Mouse (Mus musculus) heart, adult 2 months (tissue): Measurements from ENCODE around the gene Zfp386.
"Not testable (repeated sequence)": the region's sequence is repeated elsewhere in the genome, so short reads cannot be mapped to it uniquely, and the experiment has no call there.

Source experiments
- CTCF ChIP-seq: fragments of 200-600 bp; IDR thresholded peaks from 2 replicates; pipeline ENCODE4 v1.8.1; 2022; ENCODE audit warnings: antibody characterized with exemption, mild to moderate bottlenecking, moderate library complexity
- EP300 ChIP-seq: fragments of 200-500 bp; IDR thresholded peaks from 2 replicates; pipeline ENCODE4 v1.6.1; 2011; ENCODE audit warnings: low read depth, low read length, control low read depth; ENCODE audit not compliant: insufficient read depth

DNA sequence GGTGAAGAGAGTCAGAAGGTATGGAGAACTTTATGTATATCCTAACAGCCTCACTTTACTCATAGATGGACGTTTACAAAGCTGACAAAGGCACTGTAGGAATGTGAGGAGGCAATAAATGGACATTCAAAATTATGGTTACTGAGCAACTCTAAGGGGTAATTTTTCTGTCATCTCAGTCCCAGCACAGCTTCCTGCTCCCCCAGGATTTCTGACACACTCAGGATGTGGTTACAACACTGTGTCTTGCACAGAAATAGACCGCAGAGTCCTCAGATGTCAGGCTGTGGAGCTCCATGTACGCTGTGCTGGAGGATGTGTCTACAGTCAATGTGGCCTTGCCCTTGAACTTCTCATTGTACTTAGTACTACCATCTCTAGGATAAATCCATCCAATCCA, 47.7 kb upstream of the Zfp386 start:
- not testable (repeated sequence) for TF ChIP-seq CTCF, EP300
